Mouse (Mus musculus) lung, adult 2 months (tissue): ENCODE results near the gene Mybpc2.

ENCODE experiments used
- CTCF ChIP-seq: fragments of 200-500 bp; IDR thresholded peaks from 2 replicates; pipeline ENCODE4 v1.5.1; 2011; ENCODE audit warnings: mild to moderate bottlenecking, low read length, control low read depth; ENCODE audit not compliant: insufficient read depth
- POLR2A ChIP-seq: fragments of 200-500 bp; IDR thresholded peaks from 2 replicates; pipeline ENCODE4 v1.6.1; 2011; ENCODE audit warnings: low read depth, mild to moderate bottlenecking, control low read depth, low read length, borderline replicate concordance; ENCODE audit errors: extremely low read depth

GRCm38 (mm10) chr7:44549621-44550408 is 25.4 kb upstream of the Mybpc2 start:
- TF ChIP-seq POLR2A (no peak), CTCF (no peak)
